Mouse (Mus musculus) bone marrow macrophage, adult 2 months (primary cell): ENCODE results near the gene Gm5426.
"Not testable (repeated sequence)": the region's sequence is repeated elsewhere in the genome, so short reads cannot be mapped to it uniquely, and the experiment has no call there.

Experiments
- CTCF ChIP-seq: IDR thresholded peaks from 2 replicates; pipeline ENCODE4 v1.5.1; 2012; ENCODE audit warnings: low read depth, mild to moderate bottlenecking, low read length, moderate library complexity
- POLR2A ChIP-seq: IDR thresholded peaks from 2 replicates; pipeline ENCODE4 v1.6.1; 2012; ENCODE audit warnings: mild to moderate bottlenecking, low read depth, low read length, borderline replicate concordance

DNA sequence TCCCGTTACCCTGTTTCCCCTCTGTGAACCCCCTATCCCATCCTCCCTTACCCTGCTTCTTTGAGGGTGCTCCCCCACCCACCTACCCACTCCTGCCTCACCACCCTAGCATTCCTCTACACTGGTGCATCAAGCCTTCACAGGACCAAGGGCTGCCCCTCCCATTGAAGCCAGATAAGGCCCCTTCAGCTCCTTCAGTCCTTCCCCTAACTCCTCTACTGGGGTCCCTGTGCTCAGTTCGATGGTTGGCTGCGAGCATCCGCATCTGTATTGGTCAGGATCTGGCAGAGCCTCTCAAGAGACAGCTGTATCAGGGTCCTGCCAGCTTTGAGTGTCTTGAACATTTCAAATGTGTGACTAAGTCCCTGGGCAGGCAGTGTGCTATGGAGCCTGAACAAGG is 2.9 kb downstream of the Gm5426 start:
- not testable (repeated sequence) for TF ChIP-seq POLR2A, CTCF
